Mouse (Mus musculus) lung, adult 18-20 months (tissue): Measurements from ENCODE around the gene Zbtb45.
A peak's percentile ranks its signal among the peaks of the same experiment; 100 is the strongest.

Experiments
- DNase-seq, 2 experiments: peaks; one replicate each; pipeline ENCODE4 v3.0.0; 2022; ENCODE audit warnings: mixed read lengths in 2 of 2

Gene Zbtb45

GRCm38 (mm10) chr7:13033451-13034147 is 23.8 kb upstream of the Zbtb45 start:
- no peak for DNase-seq

- no peak for DNase-seq
Measured at GRCm38 (mm10) chr7:13032541-13032940, 22.7 kb upstream of the Zbtb45 start.

- DNase-seq, result no peak
Measured at GRCm38 (mm10) chr7:13031983-13032382, 22.1 kb upstream of the Zbtb45 start.

- no peak for DNase-seq
Measured at GRCm38 (mm10) chr7:13031069-13031468, 21.2 kb upstream of the Zbtb45 start.

GRCm38 (mm10) chr7:13028986-13029385 is 19.2 kb upstream of the Zbtb45 start:
- DNase-seq, result no peak

GRCm38 (mm10) chr7:13025511-13026112 is 15.8 kb upstream of the Zbtb45 start:
- no peak for DNase-seq

GRCm38 (mm10) chr7:13024805-13025204 is 15.0 kb upstream of the Zbtb45 start:
- DNase-seq, result peak; percentile 62 to 65

GRCm38 (mm10) chr7:13023928-13024731 is 14.3 kb upstream of the Zbtb45 start:
- peak; percentile 88 to 89 for DNase-seq

GRCm38 (mm10) chr7:13022773-13023535 is 13.1 kb upstream of the Zbtb45 start:
- DNase-seq, result peak; percentile 86 to 89

GRCm38 (mm10) chr7:13015217-13015616 is 5.4 kb upstream of the Zbtb45 start:
- no peak for DNase-seq

GRCm38 (mm10) chr7:13014275-13014839 is 4.5 kb upstream of the Zbtb45 start:
- DNase-seq, result no peak

GRCm38 (mm10) chr7:13013671-13014070 is 3.8 kb upstream of the Zbtb45 start:
- DNase-seq, result no peak

GRCm38 (mm10) chr7:13009143-13010004 is 460 bp downstream of the Zbtb45 start:
- DNase-seq, result peak; percentile 92 to 93

- DNase-seq, result peak in 1 of 2 experiments; percentile 3
Measured at GRCm38 (mm10) chr7:13007341-13008092, 2.3 kb downstream of the Zbtb45 start.

GRCm38 (mm10) chr7:13006531-13006930 is 3.3 kb downstream of the Zbtb45 start:
- no peak for DNase-seq

GRCm38 (mm10) chr7:13006011-13006410 is 3.8 kb downstream of the Zbtb45 start:
- DNase-seq, result no peak

- no peak for DNase-seq
Measured at GRCm38 (mm10) chr7:13003380-13003779, 6.5 kb downstream of the Zbtb45 start.

GRCm38 (mm10) chr7:13001584-13001983 is 8.2 kb downstream of the Zbtb45 start:
- DNase-seq, result no peak

GRCm38 (mm10) chr7:12998851-12999250 is 11.0 kb downstream of the Zbtb45 start, which contains the start of gene Trim28:
Gene Trim28, plus strand, starts transcription at chr7:12999114.
- DNase-seq, result no peak

- DNase-seq, result no peak
Measured at GRCm38 (mm10) chr7:12998053-12998452, 11.8 kb downstream of the Zbtb45 start, which contains the start of gene Slc27a5. Gene Slc27a5, minus strand, starts transcription at chr7:12998192.

- DNase-seq, result no peak
Measured at GRCm38 (mm10) chr7:12997230-12997629, 12.6 kb downstream of the Zbtb45 start.
